Mouse (Mus musculus): ENCODE results near the gene Slc34a1.
"Not testable (repeated sequence)": the region's sequence is repeated elsewhere in the genome, so short reads cannot be mapped to it uniquely, and the experiment has no call there.

The Slc34a1 gene

GRCm38 (mm10) chr13:55431889-55432685 is 34.1 kb downstream of the Slc34a1 start:
- intact Hi-C loops (cut with DNase I): no loop called here

- intact Hi-C loops (cut with DNase I): not testable (repeated sequence)
These were observed 39.2 kb downstream of the Slc34a1 start for GRCm38 (mm10) chr13:55437111-55437629.

- intact Hi-C loops (cut with DNase I): no loop called here
These were observed 45.9 kb downstream of the Slc34a1 start for GRCm38 (mm10) chr13:55443799-55444285.

DNA sequence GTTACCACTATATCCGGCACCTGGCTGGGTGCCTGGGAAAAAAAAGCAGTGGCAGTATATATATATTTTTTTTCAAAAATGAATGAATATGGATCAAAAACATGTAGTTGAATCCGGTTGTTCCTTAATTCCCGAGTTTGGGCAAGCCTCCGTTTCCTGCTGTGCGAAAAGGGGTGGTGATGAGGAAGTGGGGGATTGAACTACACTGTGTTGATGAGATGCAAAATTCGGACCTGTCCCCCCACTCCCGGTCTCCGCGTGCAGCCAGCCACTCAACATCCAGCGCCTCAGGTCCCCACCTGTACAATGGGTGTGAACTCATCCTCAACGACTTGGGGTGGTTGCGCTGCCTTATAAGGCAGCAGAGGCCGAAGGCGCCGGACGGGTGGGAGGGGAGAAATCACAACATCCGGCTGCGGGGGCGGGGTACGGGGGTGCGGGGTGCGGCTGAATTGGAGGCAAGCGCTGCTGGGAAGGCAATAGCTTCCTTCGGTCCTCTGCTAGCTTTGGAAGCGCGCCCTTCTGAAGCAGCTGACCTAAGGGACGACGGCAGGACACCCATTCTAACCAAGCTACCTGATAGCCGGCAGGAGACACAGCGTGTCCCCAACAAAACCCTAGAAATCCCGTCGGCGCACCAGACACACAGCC is 46.4 kb downstream of the Slc34a1 start:
- intact Hi-C loops (cut with DNase I): no loop called here

DNA sequence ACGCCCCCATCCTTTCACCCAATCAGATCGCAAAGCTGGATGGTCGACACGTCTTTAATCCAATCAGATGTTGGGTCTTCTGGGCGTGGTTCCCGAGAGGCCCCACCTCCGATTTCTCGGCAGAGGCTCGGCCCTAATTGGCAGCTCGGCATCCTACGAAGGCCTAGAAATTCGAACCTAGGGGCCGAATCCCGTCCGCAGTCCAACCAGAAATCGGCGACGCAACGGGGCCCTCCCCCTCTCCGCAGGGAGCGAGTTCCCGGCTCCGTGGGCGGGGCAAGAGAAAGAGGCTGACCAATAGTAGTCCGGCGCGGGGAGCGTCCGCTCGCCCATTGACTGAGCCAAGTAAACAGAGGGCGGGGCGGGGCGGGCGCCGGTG is 46.9 kb downstream of the Slc34a1 start, which contains the start of gene Grk6:
TSS of gene Grk6 (plus strand) at position 136 of the 379 bp plus-strand sequence.
- intact Hi-C loops (cut with DNase I): no loop called here

DNA sequence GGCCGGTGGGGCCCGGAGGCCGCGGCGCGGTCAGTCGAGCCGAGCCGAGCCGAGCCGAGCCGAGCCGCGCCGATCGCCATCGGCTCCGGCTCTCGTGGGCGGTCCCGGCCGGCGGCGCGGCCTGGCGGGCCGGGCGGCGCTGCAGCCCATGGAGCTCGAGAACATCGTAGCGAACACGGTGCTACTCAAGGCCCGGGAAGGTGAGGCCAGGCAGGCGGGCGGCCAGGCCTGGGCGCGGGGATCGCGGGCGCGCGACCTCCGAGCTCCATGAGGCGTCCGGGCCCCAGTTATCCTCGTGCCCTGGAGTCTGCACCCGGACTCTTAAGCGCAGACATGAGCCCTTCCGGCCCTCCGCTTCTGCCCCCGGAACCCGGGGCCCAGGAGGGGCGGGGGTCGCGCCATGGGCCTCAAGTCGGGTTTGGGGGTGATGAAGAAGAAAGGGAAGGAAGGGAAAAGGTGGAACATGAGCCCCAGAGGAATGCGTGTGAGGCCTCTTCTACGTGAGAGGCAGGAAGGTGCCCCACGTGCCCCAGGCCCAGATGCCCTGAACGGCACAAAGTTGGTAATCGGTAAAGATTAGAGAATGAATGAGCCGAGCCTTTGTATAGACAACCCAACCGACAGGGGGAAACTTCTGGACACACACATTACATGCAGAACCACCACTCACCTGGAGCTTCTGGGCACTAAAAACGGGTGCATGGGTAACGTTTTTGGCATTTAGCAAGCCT is 47.5 kb downstream of the Slc34a1 start:
- intact Hi-C loops (cut with DNase I): no loop called here

DNA sequence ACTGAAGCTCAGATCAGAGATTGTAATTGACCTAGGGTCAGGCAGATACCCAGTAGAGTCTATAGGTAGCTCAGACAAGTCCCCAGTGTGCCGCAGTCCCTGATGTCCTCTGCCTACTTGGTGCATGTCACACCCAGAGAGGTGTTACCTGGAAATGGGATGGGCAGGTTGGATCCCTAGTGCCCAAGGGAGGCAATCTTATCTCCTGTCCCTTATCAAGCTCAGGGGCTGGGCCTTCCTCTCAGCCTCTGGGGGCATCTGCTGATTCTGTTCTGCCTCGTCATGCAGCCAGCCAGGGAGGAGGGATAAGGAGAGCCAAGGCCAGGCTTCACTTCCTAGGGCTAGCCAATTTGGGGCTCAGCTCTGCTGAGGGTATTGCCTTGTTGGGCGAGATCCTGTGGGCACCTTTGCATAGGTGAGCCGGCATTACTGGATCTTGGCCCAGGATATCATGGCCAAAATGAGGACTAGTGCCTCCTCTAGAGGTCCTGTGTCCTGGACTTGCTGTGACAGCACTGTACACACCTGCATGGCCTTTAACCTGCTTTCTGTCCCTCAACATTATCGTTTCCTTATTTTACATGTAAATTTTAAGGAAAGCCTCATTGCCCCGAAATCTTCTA is 48.6 kb downstream of the Slc34a1 start:
- intact Hi-C loops (cut with DNase I): no loop called here

GRCm38 (mm10) chr13:55447543-55447943 is 49.6 kb downstream of the Slc34a1 start:
- intact Hi-C loops (cut with DNase I): no loop called here

DNA sequence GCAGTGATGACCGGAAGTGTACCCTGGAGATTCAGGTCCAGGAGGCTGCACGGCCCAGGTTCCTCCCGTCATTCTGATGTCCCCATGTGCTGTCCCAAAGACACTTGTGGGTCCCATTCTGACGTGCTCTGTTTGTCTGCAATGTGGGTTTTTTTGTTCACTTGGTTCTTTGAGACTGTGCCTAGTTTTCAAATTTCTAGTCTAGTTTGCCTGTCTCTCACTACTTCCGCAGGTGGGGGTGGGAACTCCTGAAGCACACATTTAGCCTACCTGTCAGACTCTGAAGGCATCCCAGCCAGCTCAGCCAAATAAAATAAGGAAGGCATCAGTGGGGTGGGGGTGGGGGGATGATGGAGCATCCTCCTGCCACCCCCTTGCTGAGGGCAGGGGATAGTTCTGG is 50.1 kb downstream of the Slc34a1 start:
- intact Hi-C loops (cut with DNase I): no loop called here

GRCm38 (mm10) chr13:55449205-55449604 is 51.2 kb downstream of the Slc34a1 start:
- intact Hi-C loops (cut with DNase I): no loop called here

GRCm38 (mm10) chr13:55449679-55450441 is 51.9 kb downstream of the Slc34a1 start:
- intact Hi-C loops (cut with DNase I): no loop called here

- intact Hi-C loops (cut with DNase I): no loop called here
These were observed 52.6 kb downstream of the Slc34a1 start for GRCm38 (mm10) chr13:55450511-55450980.

GRCm38 (mm10) chr13:55451296-55451695 is 53.3 kb downstream of the Slc34a1 start:
- intact Hi-C loops (cut with DNase I): no loop called here

- intact Hi-C loops (cut with DNase I): no loop called here
These were observed 54.0 kb downstream of the Slc34a1 start for GRCm38 (mm10) chr13:55451785-55452549.

DNA sequence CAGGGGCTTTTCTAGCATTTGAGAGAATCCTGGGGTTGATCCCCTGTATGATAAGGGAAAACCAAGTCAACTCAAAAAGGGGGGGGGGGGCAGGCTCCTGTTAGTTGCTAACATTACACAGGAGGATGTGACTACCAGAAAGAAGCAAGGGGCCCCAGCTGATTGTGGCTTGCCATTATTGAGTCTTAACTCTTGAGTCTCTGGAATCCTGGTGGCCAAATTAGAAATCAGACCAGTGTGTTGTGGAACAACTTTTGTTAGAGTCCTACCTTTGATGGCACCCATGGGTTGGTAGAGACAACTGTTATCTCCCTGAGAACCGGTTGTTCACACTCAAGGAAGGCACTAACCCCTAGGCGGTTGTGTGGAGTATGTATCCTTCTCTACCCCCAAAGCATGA is 65.0 kb downstream of the Slc34a1 start:
- intact Hi-C loops (cut with DNase I): no loop called here

- intact Hi-C loops (cut with DNase I): no loop called here
These were observed 65.5 kb downstream of the Slc34a1 start for GRCm38 (mm10) chr13:55463399-55464026.

DNA sequence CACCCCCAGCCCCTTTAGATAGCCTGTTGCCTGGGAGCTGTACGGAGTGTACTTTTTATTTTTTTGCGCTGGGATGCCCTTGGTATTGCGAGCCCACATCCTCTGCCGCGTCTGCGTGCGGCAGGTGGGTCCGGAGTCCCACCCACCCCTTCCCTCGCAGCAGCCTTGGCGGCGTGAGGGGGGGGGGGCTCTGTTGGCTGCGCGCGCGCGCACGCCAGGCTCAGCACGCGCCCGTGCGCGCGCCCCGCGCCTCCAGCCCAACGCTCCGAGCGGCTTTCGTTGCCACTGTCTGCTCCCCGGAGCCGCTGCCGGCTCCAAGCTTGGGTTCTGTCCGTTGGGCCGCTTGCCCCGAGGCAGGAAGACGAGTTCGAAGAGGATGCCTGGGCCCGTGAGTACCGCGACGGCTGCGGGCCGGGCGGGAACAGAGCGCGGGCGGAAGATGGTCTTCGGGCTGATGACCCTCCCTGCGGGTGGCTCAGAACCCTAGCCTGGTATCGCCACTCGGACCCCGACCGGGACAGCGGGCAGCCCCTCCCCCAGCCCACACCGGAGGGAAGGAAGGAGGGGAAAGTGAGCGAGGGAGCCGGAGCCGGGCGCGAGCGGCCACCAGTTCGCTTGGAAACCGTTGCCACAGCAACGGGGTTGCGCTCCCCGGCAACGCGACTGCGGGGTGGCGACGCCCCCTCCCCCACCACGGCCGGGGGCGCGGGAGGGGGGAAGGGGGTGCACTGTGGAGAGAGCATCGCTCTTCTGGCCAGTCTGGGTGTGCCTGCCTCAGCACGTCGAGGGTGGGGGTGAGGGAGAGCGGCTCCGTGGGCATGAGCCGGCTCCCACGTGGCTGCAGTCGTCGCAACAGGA is 66.3 kb downstream of the Slc34a1 start, which contains the start of gene Prr7:
TSS of gene Prr7 (plus strand) at position 241 of the 858 bp plus-strand sequence.
- intact Hi-C loops (cut with DNase I): no loop called here

DNA sequence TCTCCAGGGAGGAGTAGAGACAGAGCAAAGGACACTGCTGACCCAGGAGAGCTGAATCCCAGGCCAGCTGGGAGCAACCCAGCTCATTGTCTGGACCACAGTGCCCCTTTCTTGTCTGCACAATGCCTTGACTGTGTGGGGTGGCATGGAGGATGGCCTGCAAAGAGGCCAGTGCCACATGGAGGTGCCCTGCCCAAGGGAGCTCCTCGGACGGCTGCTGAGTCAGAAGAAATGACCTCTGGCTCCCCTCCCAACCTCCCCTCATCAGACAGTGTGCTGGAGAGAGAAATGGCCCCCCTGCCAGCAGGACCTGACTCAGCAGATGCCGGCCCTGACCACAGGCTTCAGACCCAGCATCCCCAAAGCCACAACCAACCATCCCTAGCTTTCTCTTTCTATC is 67.2 kb downstream of the Slc34a1 start:
- intact Hi-C loops (cut with DNase I): no loop called here

Data from adrenal gland (tissue).